ENCODE assay signal across 7 mouse cellular contexts in the genomic region with DNA sequence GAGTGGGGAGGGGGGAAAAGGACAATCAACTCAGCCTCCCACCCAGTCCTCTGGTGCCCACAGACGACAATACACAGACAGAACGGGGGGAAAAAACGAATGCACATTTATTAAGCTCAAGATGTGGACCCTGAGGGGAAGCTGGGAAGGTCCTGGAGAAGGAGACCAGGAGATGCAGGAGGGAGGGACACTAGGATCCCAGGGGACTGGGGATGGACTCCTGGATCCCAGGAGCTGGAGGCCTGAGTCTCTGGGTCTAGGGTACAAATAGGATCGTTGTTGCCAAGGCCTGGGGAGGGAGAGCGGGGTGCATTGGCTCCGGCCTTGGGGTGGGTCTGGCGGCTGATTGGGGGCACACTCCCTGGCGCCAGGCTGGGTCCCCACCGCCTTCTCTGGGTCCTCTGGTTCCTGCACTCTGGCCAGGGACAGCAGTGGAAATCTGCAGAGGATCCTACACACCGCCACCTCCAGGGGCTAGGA. TPM values are rescaled to one million over a fixed set of nuclear protein-coding genes. Genes with fewer than 3 reads are reported as not detected.
DNase-seq lines count a peak whose midpoint lies in the region; ATAC-seq lines count a peak whose summit lies in the region.

Gene Fxyd5, minus strand, starts transcription at position 51 of the 480 bp plus-strand sequence.

- ATAC-seq in hindbrain, embryonic 14.5 days (ENCODE audit: low FRiP score) = no peak
- no peak for ATAC-seq in liver, embryonic 15.5 days (ENCODE audit: insufficient read depth)

- peaks cover 13% of the 10 kb centered on the region for H3K4me1 ChIP-seq in forebrain, embryonic 10.5 days
- no peaks in the 10 kb centered on the region for H3K4me1 ChIP-seq in hindbrain, embryonic 14.5 days (replicated peaks; ENCODE audit: control insufficient read depth, insufficient read depth, low read length)
- 0 out of 2 replicates have a peak, but pooled peaks cover 4% of the 10 kb centered on the region for H3K4me1 ChIP-seq in liver, embryonic 15.5 days (replicated peaks)

- peak within 1 kb of the TSS; percentile 39 for H3K4me3 ChIP-seq in forebrain, embryonic 10.5 days
- no peak within 1 kb of the TSS for H3K4me3 ChIP-seq in hindbrain, embryonic 14.5 days (replicated peaks; ENCODE audit: low read length)
- peak within 1 kb of the TSS; percentile 43 for H3K4me3 ChIP-seq in liver, embryonic 15.5 days (replicated peaks)

- H3K36me3 ChIP-seq in forebrain, embryonic 10.5 days (replicated peaks) = no peaks in the 10 kb centered on the region
- H3K36me3 ChIP-seq in hindbrain, embryonic 14.5 days (replicated peaks; ENCODE audit: control insufficient read depth, insufficient read depth) = no peaks in the 10 kb centered on the region
- H3K36me3 ChIP-seq in liver, embryonic 15.5 days (replicated peaks) = no peaks in the 10 kb centered on the region

- peak within 1 kb of the TSS; percentile 30; the same call in 1 of the 2 replicates for H3K27ac ChIP-seq in forebrain, embryonic 10.5 days
- no peak within 1 kb of the TSS for H3K27ac ChIP-seq in hindbrain, embryonic 14.5 days
- no peak within 1 kb of the TSS; the same call in 1 of the 2 replicates for H3K27ac ChIP-seq in liver, embryonic 15.5 days (replicated peaks)

- 34% methylated on average over 10 of the region's 10 CpGs for WGBS in forebrain, embryonic 10.5 days
- WGBS in hindbrain, embryonic 14.5 days = 39% methylated on average over 10 of the region's 10 CpGs
- 31% methylated on average over 10 of the region's 10 CpGs for WGBS in liver, embryonic 15.5 days (ENCODE audit: insufficient replicate concordance)

- H3K27me3 ChIP-seq in forebrain, embryonic 10.5 days (ENCODE audit: poor library complexity, severe bottlenecking) = peaks cover 58% of the 10 kb centered on the region
- H3K27me3 ChIP-seq in hindbrain, embryonic 14.5 days (ENCODE audit: control insufficient read depth, insufficient read depth, low read length) = peaks cover 49% of the 10 kb centered on the region
- peaks cover 30% of the 10 kb centered on the region for H3K27me3 ChIP-seq in liver, embryonic 15.5 days

- DNase-seq in urinary bladder, adult 2 months (ENCODE audit: low spot score) = no peak
- DNase-seq in urinary bladder, postnatal 36 days (ENCODE audit: low spot score in 2 of 2) = no peak
- no peak for DNase-seq in forebrain, embryonic 10.5 days (ENCODE audit: extremely low spot score, low spot score)
- DNase-seq in hindbrain, embryonic 14.5 days (ENCODE audit: low spot score) = no peak
- DNase-seq in adipocyte (ENCODE audit: low spot score) = no peak
- DNase-seq in right cerebral cortex, postnatal 36 days (ENCODE audit: low spot score in 2 of 2) = no peak

- H3K9ac ChIP-seq in hindbrain, embryonic 14.5 days = no peak within 1 kb of the TSS
- H3K9ac ChIP-seq in liver, embryonic 15.5 days = no peak within 1 kb of the TSS

- no peaks in the 10 kb centered on the region for H3K9me3 ChIP-seq in forebrain, embryonic 10.5 days
- no peaks in the 10 kb centered on the region for H3K9me3 ChIP-seq in hindbrain, embryonic 14.5 days (ENCODE audit: control insufficient read depth, low read length)
- H3K9me3 ChIP-seq in liver, embryonic 15.5 days (replicated peaks) = no peaks in the 10 kb centered on the region

- peak within 1 kb of the TSS; percentile 32 for H3K4me2 ChIP-seq in hindbrain, embryonic 14.5 days (replicated peaks)
- peak within 1 kb of the TSS; percentile 52 for H3K4me2 ChIP-seq in liver, embryonic 15.5 days

RNA-seq across cellular contexts. Expression of gene Fxyd5, which starts in this region (rescaled TPM):
- 103 and 107 TPM in 2 replicates for polyA plus RNA-seq in urinary bladder, adult 2 months (2012; rRNA removed)
- polyA plus RNA-seq in forebrain, embryonic 10.5 days (2016; fragmentation: Nextera tagmentation; extraction: Ambion mirVana) = 10.2 and 10.4 TPM in 2 replicates
- polyA plus RNA-seq in hindbrain, embryonic 14.5 days (2014; fragmentation: Nextera tagmentation; extraction: Ambion mirVana) = 13.6 and 14.8 TPM in 2 replicates
- polyA plus RNA-seq in liver, embryonic 15.5 days (2015; fragmentation: Nextera tagmentation; extraction: Ambion mirVana) = 19.8 and 22.4 TPM in 2 replicates
